Mouse (Mus musculus) neural tube, embryonic 15.5 days (tissue): ENCODE results near the gene Zfp260. TPM values are rescaled to one million over a fixed set of nuclear protein-coding genes. Genes with fewer than 3 reads are reported as not detected.
A peak's percentile ranks its signal among the peaks of the same experiment; 100 is the strongest.
"Not testable (repeated sequence)": the region's sequence is repeated elsewhere in the genome, so short reads cannot be mapped to it uniquely, and the experiment has no call there.

Source experiments
- ATAC-seq: fragments of 200-750 bp; cut with Nextera tagmentation; 2 replicates; pipeline ENCODE4 v1.8.0; 2017; ENCODE audit warnings: mild to moderate bottlenecking, moderate TSS enrichment, moderate library complexity; ENCODE audit not compliant: low FRiP score
- H3K27ac ChIP-seq: fragments of 300-500 bp; sonication (generic); replicated peaks from 2 replicates; pipeline ENCODE4 v1.5.1; 2015; ENCODE audit warnings: mild to moderate bottlenecking, inconsistent platforms
- H3K27me3 ChIP-seq: fragments of 300-500 bp; sonication (generic); replicated peaks from 2 replicates; pipeline ENCODE4 v1.6.1; 2015; ENCODE audit warnings: inconsistent platforms
- H3K36me3 ChIP-seq: fragments of 300-500 bp; sonication (generic); 2 replicates; pipeline ENCODE4 v1.6.1; 2015; ENCODE audit warnings: inconsistent platforms
- H3K4me1 ChIP-seq: fragments of 300-500 bp; sonication (generic); 2 replicates; pipeline ENCODE4 v1.6.1; 2015; ENCODE audit warnings: inconsistent platforms
- H3K4me2 ChIP-seq: fragments of 300-500 bp; sonication (generic); 2 replicates; pipeline ENCODE4 v1.6.1; 2015; ENCODE audit warnings: inconsistent platforms, mild to moderate bottlenecking, moderate library complexity
- H3K4me3 ChIP-seq: fragments of 300-500 bp; sonication (generic); replicated peaks from 2 replicates; pipeline ENCODE4 v1.5.1; 2015; ENCODE audit warnings: mild to moderate bottlenecking, inconsistent platforms
- H3K9ac ChIP-seq: fragments of 300-500 bp; sonication (generic); replicated peaks from 2 replicates; pipeline ENCODE4 v1.6.1; 2015; ENCODE audit warnings: mild to moderate bottlenecking, inconsistent platforms
- H3K9me3 ChIP-seq: fragments of 300-500 bp; sonication (generic); replicated peaks from 2 replicates; pipeline ENCODE4 v1.6.1; 2016; ENCODE audit warnings: inconsistent platforms
- WGBS: fragments of 180-500 bp; shearing (Covaris S2); methylation state at CpG from one replicate; pipeline ENCODE4 v1.1.7; 2015; ENCODE audit warnings: mixed read lengths; 5-methylcytosine and 5-hydroxymethylcytosine counted together
- polyA plus RNA-seq: library from polyadenylated mRNA; unstranded; fragments of >200 nt; fragmentation: Nextera tagmentation; extraction: Ambion mirVana; gene quantifications from 2 replicates; pipeline ENCODE4 v1.2.1, GENCODE M21; 2015

Gene Zfp260
- polyA plus RNA-seq, 1 experiment from 2014 or later: 78.0 TPM

DNA sequence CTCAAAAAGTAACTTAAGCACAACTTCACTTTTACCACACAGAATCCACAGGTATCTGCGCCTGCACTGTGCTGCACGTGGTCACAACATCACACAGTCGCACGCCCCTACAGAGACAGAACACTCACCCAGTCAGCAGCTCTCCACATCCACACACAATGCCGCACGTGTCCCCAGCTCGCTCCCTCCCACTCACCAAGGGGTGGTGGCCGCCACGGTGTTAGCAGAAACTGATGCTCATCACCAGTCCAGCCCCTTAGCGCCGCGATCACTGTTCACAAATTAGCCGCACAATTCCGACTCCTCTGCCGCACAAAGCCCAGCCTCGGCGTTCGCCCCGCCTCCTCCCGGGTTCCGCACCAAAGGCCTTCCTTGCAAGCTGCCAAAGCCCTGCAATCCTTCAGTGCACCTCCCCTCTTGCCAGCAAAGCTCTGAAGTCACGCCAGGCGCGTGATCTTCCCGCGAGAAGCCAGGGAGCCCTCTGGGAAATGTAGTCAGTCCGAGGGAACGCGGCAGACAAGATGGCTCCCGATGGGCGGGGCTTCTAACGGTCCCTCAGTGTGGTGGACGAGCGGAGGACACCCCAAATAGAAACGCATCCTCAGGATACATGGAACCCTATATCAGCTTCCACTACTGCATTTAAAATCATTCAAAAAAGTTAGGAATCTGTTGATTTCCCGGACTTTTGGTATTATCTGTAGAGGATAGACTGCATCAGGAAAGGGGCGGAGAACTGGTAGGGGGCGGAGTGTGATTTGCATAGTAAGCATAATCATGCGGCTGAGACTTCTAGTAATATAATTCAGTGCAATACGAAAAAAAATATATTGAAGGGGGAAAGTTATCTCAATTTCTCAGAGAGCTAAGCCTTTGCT is 4.2 kb upstream of the Zfp260 start, which contains the start of the genes Gm26920 and Zfp566:
TSS of gene Gm26920 (minus strand) at position 319 of the 878 bp plus-strand sequence.
TSS of gene Zfp566 (minus strand) at position 436 of the 878 bp plus-strand sequence.
- Histone ChIP-seq H3K27me3 (no peaks in the 10 kb centered on the region), H3K36me3 (peaks cover 17% of the 10 kb centered on the region), H3K4me2 (peak within 1 kb of the TSS; percentile 85), H3K9ac (peak within 1 kb of the TSS; percentile 62), H3K4me1 (peaks cover 35% of the 10 kb centered on the region), H3K4me3 (peak within 1 kb of the TSS; percentile 65), H3K27ac (peak within 1 kb of the TSS; percentile 90), H3K9me3 (no peaks in the 10 kb centered on the region)
- peak; percentile 91 for ATAC-seq
- under 1% methylated on average over 40 of the region's 40 CpGs for WGBS

GRCm38 (mm10) chr7:30090970-30091585 is 3.5 kb upstream of the Zfp260 start:
- peak overlapping the region; percentile 85 for H3K4me2 ChIP-seq
- peaks cover 9% of the 10 kb centered on the region for H3K36me3 ChIP-seq
- H3K9ac ChIP-seq: peak overlapping the region; percentile 62
- H3K27me3 ChIP-seq: no peaks in the 10 kb centered on the region
- peaks cover 39% of the 10 kb centered on the region for H3K4me1 ChIP-seq
- peak; percentile 1; the same call in 1 of the 2 replicates for ATAC-seq
- H3K4me3 ChIP-seq: peak overlapping the region; percentile 65
- H3K27ac ChIP-seq: peak overlapping the region; percentile 90
- WGBS: 9% methylated on average over 9 of the region's 9 CpGs
- H3K9me3 ChIP-seq: no peaks in the 10 kb centered on the region

DNA sequence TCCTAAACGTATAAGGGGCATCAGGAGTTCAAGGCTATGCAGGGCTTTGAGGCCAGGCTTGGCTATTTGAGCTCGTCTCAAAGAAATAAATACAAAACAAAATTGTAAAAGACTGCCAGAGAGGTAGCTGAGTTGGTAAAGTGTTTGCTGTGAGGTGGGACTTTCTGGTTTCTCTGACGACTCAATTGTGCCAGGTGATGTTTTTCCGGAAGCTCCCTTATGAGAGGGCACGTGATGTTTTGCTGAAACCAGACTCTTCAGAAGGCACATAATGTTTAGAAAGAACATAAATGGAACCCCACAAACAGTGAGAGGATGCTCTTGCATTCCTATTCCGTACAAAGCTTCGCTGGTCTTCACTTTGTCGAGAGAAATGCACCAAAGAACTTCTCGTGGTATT is 1.9 kb upstream of the Zfp260 start:
- no peaks in the 10 kb centered on the region for H3K27me3 ChIP-seq
- H3K36me3 ChIP-seq: no peaks in the 10 kb centered on the region
- H3K27ac ChIP-seq: no peak overlapping the region
- WGBS: 84% methylated on average over 9 of the region's 9 CpGs
- no peak overlapping the region for H3K9ac ChIP-seq
- peaks cover 51% of the 10 kb centered on the region for H3K4me1 ChIP-seq
- no peak overlapping the region for H3K4me3 ChIP-seq
- H3K9me3 ChIP-seq: no peaks in the 10 kb centered on the region
- H3K4me2 ChIP-seq: no peak overlapping the region
- ATAC-seq: no peak

DNA sequence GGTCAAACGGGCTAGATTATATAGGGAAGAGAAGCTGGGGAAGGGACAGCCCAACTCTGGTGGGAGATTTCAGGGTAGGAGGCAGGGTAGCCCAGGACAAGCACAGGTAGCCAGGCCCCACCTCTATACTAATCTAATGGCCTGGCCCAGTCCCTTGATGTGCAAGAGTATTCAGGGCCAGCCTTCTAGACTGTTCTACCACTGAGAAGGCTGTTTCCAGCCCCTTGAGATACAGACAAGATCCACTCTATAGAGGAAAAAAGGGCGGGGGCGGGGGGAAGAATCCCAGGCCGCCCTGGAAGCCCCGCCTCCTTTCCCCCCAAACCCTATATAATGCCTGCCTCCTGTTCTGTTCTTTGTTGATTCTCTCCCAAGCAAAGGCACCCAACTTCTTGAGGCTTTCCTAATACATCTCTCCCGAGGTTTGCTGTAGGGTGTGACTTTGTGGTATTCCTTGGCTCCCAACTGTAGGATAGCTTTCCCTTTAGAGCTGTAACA is 610 bp upstream of the Zfp260 start:
- peak overlapping the region; percentile 69 for H3K4me2 ChIP-seq
- WGBS: 80% methylated on average over 6 of the region's 6 CpGs
- H3K27ac ChIP-seq: peak overlapping the region; percentile 98
- H3K9me3 ChIP-seq: no peaks in the 10 kb centered on the region
- H3K4me1 ChIP-seq: peaks cover 42% of the 10 kb centered on the region
- H3K36me3 ChIP-seq: 0 out of 2 replicates have a peak, but pooled peaks cover 4% of the 10 kb centered on the region
- peak overlapping the region; percentile 68 for H3K4me3 ChIP-seq
- no peak for ATAC-seq
- H3K27me3 ChIP-seq: no peaks in the 10 kb centered on the region
- H3K9ac ChIP-seq: peak overlapping the region; percentile 87

DNA sequence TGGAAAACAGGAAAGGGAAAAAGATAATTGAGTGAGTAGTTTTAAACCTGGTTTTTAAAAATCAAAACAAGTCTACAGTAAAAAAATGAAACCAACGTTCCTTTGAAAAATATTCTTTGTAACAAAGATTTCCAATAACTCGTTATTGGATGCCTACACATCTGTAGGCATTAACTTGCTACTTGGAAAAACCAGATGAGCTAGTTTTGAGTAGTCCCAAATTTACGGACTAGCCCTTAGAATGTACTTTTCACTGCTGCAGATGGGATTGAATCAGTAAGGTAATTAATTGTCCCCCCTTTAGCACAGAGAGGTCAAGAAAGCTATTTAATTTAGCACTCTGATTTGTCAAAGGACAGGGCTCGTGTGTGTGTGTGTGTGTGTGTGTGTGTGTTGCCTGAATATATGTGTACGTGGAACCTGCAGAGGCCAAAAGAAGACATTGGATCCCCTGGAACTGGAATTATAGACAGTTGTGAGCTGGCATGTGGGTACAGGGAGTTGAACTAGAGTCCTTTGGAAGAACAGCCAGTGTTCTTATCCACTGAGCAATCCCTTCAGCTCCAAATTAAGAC is 1.1 kb downstream of the Zfp260 start:
- Histone ChIP-seq H3K27ac (peak overlapping the region; percentile 52; the same call in 1 of the 2 replicates), H3K4me3 (peak overlapping the region; percentile 68)
- WGBS: 2% methylated on average over 5 of the region's 5 CpGs

DNA sequence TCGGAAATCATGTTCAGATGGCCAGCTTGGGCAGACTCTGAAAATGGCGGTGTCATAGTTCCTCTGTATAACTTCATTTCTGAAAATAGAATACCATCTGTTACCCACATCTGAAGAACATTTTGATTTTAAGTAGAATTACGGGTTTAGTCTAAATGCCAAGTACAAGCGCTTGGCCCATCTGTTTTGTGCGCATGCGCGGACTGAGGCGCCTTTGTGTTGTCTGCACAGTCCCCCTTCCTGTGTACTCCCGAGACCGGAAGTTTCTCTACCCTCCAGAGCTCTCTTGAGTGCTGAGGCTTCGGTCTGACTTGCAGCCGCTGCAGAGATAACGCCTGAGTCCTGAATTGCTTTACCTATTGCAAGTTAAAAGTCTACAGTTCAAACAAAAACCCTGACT is 4.7 kb downstream of the Zfp260 start:
- Histone ChIP-seq H3K9me3 (0 out of 2 replicates have a peak, but pooled peaks cover 6% of the 10 kb centered on the region), H3K27me3 (no peaks in the 10 kb centered on the region), H3K27ac (no peak overlapping the region), H3K4me2 (no peak overlapping the region), H3K4me1 (peaks cover 24% of the 10 kb centered on the region), H3K9ac (no peak overlapping the region), H3K4me3 (no peak overlapping the region), H3K36me3 (peaks cover 47% of the 10 kb centered on the region)
- 93% methylated on average over 13 of the region's 13 CpGs for WGBS
- no peak for ATAC-seq

More for the DNA sequence above, 1.1 kb downstream of the Zfp260 start:
- Histone ChIP-seq H3K27me3 (no peaks in the 10 kb centered on the region), H3K4me1 (peaks cover 35% of the 10 kb centered on the region), H3K9me3 (no peaks in the 10 kb centered on the region), H3K36me3 (peaks cover 20% of the 10 kb centered on the region), H3K9ac (peak overlapping the region; percentile 87), H3K4me2 (peak overlapping the region; percentile 69)
- ATAC-seq: no peak

DNA sequence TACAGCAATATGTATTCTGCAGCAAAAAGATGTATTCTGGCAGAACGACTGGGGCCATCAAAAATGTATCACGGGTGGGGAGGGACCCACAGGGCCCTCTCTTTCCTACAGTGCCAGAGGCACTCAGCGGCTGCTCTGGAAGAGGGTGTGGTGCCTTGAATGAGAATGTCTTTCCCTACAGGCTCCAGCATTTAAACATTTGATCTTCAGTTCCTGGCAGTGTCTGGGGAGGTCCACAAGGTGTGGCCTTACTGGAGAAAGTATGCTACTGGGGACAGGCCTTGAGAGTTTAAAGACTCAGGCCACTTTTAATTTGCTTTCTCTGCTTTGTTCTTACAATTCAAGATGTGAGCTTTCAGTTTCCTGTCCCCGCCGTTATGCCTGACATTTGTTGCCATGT is 21.5 kb downstream of the Zfp260 start:
- no peak for ATAC-seq
- no peak overlapping the region for H3K9ac ChIP-seq
- no peaks in the 10 kb centered on the region for H3K36me3 ChIP-seq
- H3K4me2 ChIP-seq: no peak overlapping the region
- H3K27me3 ChIP-seq: no peaks in the 10 kb centered on the region
- H3K27ac ChIP-seq: no peak overlapping the region
- peaks cover 1% of the 10 kb centered on the region; the same call in 1 of the 2 replicates for H3K4me1 ChIP-seq
- 95% methylated on average over 5 of the region's 5 CpGs for WGBS
- H3K4me3 ChIP-seq: no peak overlapping the region
- H3K9me3 ChIP-seq: no peaks in the 10 kb centered on the region; the same call in 1 of the 2 replicates

GRCm38 (mm10) chr7:30117935-30118334 is 23.4 kb downstream of the Zfp260 start:
- not testable (repeated sequence) for ATAC-seq, H3K27ac ChIP-seq, H3K4me1 ChIP-seq, H3K9me3 ChIP-seq, H3K9ac ChIP-seq, H3K36me3 ChIP-seq, H3K4me2 ChIP-seq, H3K27me3 ChIP-seq, H3K4me3 ChIP-seq
- WGBS: 94% methylated on average over 12 of the region's 12 CpGs

- under 1% methylated on average over 61 of the region's 61 CpGs for WGBS
- peak; percentile 97 for ATAC-seq
Observed at GRCm38 (mm10) chr7:30121308-30122187, 27.0 kb downstream of the Zfp260 start, which contains the start of gene Zfp382. Zfp382 (plus strand) TSS chr7:30121942.

GRCm38 (mm10) chr7:30122188-30122530 is 27.6 kb downstream of the Zfp260 start:
- Histone ChIP-seq H3K4me2 (peak overlapping the region; percentile 82), H3K36me3 (peaks cover 11% of the 10 kb centered on the region), H3K9ac (peak overlapping the region; percentile 88), H3K4me1 (peaks cover 13% of the 10 kb centered on the region), H3K4me3 (peak overlapping the region; percentile 83), H3K27ac (peak overlapping the region; percentile 90), H3K27me3 (no peaks in the 10 kb centered on the region), H3K9me3 (no peaks in the 10 kb centered on the region)
- peak; percentile 66 for ATAC-seq
- 3% methylated on average over 15 of the region's 15 CpGs for WGBS

More at GRCm38 (mm10) chr7:30121308-30122187, 27.0 kb downstream of the Zfp260 start, which contains the start of gene Zfp382:
- Histone ChIP-seq H3K4me1 (peaks cover 13% of the 10 kb centered on the region), H3K4me3 (peak within 1 kb of the TSS; percentile 83), H3K27me3 (no peaks in the 10 kb centered on the region), H3K9ac (peak within 1 kb of the TSS; percentile 88), H3K9me3 (no peaks in the 10 kb centered on the region), H3K36me3 (peaks cover 4% of the 10 kb centered on the region), H3K27ac (peak within 1 kb of the TSS; percentile 90), H3K4me2 (peak within 1 kb of the TSS; percentile 82)
